Mouse (Mus musculus): ENCODE measurements around the gene Arhgap30. TPM values are rescaled to one million over a fixed set of nuclear protein-coding genes. Genes with fewer than 3 reads are reported as not detected.

The Arhgap30 gene
- polyA plus RNA-seq, 1 experiment from 2014 or later, result 2.9 TPM

- H3K4me3 ChIP-seq (replicated peaks), result peak overlapping the region; percentile 97
- H3K4me1 ChIP-seq, result peaks cover 10% of the 10 kb centered on the region; the same call in 1 of the 2 replicates
- 34% methylated on average over 3 of the region's 3 CpGs for WGBS
- no peak for ATAC-seq (ENCODE audit: insufficient read depth, low FRiP score, low read depth)
- peak overlapping the region; percentile 55 for H3K4me2 ChIP-seq
- H3K9ac ChIP-seq, result peak overlapping the region; percentile 85; the same call in 1 of the 2 replicates
- no peaks in the 10 kb centered on the region for H3K9me3 ChIP-seq
- H3K36me3 ChIP-seq, result peaks cover 20% of the 10 kb centered on the region
- H3K27ac ChIP-seq, result peak overlapping the region; percentile 94
- H3K27me3 ChIP-seq (replicated peaks), result 0 out of 2 replicates have a peak, but pooled peaks cover 5% of the 10 kb centered on the region
Measured at GRCm38 (mm10) chr1:171412446-171412845, 23.7 kb downstream of the Arhgap30 start.

GRCm38 (mm10) chr1:171413608-171414007 lies 24.9 kb downstream of the Arhgap30 start:
- H3K27me3 ChIP-seq (replicated peaks), result no peaks in the 10 kb centered on the region
- 78% methylated on average over 8 of the region's 8 CpGs for WGBS
- H3K9ac ChIP-seq, result no peak overlapping the region
- H3K4me2 ChIP-seq, result no peak overlapping the region
- no peaks in the 10 kb centered on the region for H3K9me3 ChIP-seq
- H3K4me1 ChIP-seq, result peaks cover 10% of the 10 kb centered on the region; the same call in 1 of the 2 replicates
- peaks cover 26% of the 10 kb centered on the region for H3K36me3 ChIP-seq
- no peak overlapping the region for H3K4me3 ChIP-seq (replicated peaks)
- H3K27ac ChIP-seq, result no peak overlapping the region
- no peak for ATAC-seq (ENCODE audit: insufficient read depth, low FRiP score, low read depth)

GRCm38 (mm10) chr1:171418660-171419059 lies 29.9 kb downstream of the Arhgap30 start, which contains the start of gene Tstd1:
TSS of gene Tstd1 (plus strand) at chr1:171418872.
- peak within 1 kb of the TSS; percentile 41; the same call in 1 of the 2 replicates for H3K27ac ChIP-seq
- H3K9ac ChIP-seq, result no peak within 1 kb of the TSS
- H3K4me2 ChIP-seq, result no peak within 1 kb of the TSS
- no peaks in the 10 kb centered on the region for H3K27me3 ChIP-seq (replicated peaks)
- H3K36me3 ChIP-seq, result peaks cover 31% of the 10 kb centered on the region
- H3K9me3 ChIP-seq, result no peaks in the 10 kb centered on the region
- H3K4me1 ChIP-seq, result no peaks in the 10 kb centered on the region; the same call in 1 of the 2 replicates
- ATAC-seq (ENCODE audit: insufficient read depth, low FRiP score, low read depth), result no peak
- WGBS, result 77% methylated on average over 5 of the region's 5 CpGs
- no peak within 1 kb of the TSS for H3K4me3 ChIP-seq (replicated peaks)

- H3K9me3 ChIP-seq, result no peaks in the 10 kb centered on the region
- peak overlapping the region; percentile 41; the same call in 1 of the 2 replicates for H3K27ac ChIP-seq
- no peaks in the 10 kb centered on the region; the same call in 1 of the 2 replicates for H3K4me1 ChIP-seq
- 63% methylated on average over 12 of the region's 12 CpGs for WGBS
- H3K36me3 ChIP-seq, result peaks cover 31% of the 10 kb centered on the region
- ATAC-seq (ENCODE audit: insufficient read depth, low FRiP score, low read depth), result peak; percentile 36; the same call in 1 of the 2 replicates
- no peak overlapping the region for H3K4me2 ChIP-seq
- no peaks in the 10 kb centered on the region for H3K27me3 ChIP-seq (replicated peaks)
- H3K4me3 ChIP-seq (replicated peaks), result no peak overlapping the region
- no peak overlapping the region for H3K9ac ChIP-seq
Measured at GRCm38 (mm10) chr1:171419291-171419882, 30.6 kb downstream of the Arhgap30 start.

GRCm38 (mm10) chr1:171419905-171420304 lies 31.2 kb downstream of the Arhgap30 start:
- no peak overlapping the region for H3K4me3 ChIP-seq (replicated peaks)
- no peak for ATAC-seq (ENCODE audit: insufficient read depth, low FRiP score, low read depth)
- peaks cover 31% of the 10 kb centered on the region for H3K36me3 ChIP-seq
- 84% methylated on average over 5 of the region's 5 CpGs for WGBS
- no peak overlapping the region for H3K4me2 ChIP-seq
- peaks cover under 1% of the 10 kb centered on the region; the same call in 1 of the 2 replicates for H3K4me1 ChIP-seq
- H3K9me3 ChIP-seq, result no peaks in the 10 kb centered on the region
- H3K27me3 ChIP-seq (replicated peaks), result no peaks in the 10 kb centered on the region
- H3K27ac ChIP-seq, result 0 out of 2 replicates have a peak overlapping the region, but pooled peaks have one; percentile 37
- H3K9ac ChIP-seq, result no peak overlapping the region

- no peaks in the 10 kb centered on the region for H3K27me3 ChIP-seq (replicated peaks)
- WGBS, result 76% methylated on average over 8 of the region's 8 CpGs
- no peak for ATAC-seq (ENCODE audit: insufficient read depth, low FRiP score, low read depth)
- H3K9me3 ChIP-seq, result no peaks in the 10 kb centered on the region
- no peak overlapping the region for H3K4me3 ChIP-seq (replicated peaks)
- peaks cover 6% of the 10 kb centered on the region for H3K4me1 ChIP-seq
- H3K36me3 ChIP-seq, result peaks cover 11% of the 10 kb centered on the region; the same call in 1 of the 2 replicates
- no peak overlapping the region for H3K4me2 ChIP-seq
- no peak overlapping the region for H3K9ac ChIP-seq
- peak overlapping the region; percentile 26; the same call in 1 of the 2 replicates for H3K27ac ChIP-seq
Measured at GRCm38 (mm10) chr1:171422504-171423095, 33.8 kb downstream of the Arhgap30 start.

GRCm38 (mm10) chr1:171424638-171425037 lies 35.9 kb downstream of the Arhgap30 start:
- peak; percentile 8; the same call in 1 of the 2 replicates for ATAC-seq (ENCODE audit: insufficient read depth, low FRiP score, low read depth)
- no peaks in the 10 kb centered on the region for H3K36me3 ChIP-seq
- H3K4me3 ChIP-seq (replicated peaks), result no peak overlapping the region
- H3K4me2 ChIP-seq, result no peak overlapping the region
- no peak overlapping the region for H3K9ac ChIP-seq
- no peaks in the 10 kb centered on the region for H3K9me3 ChIP-seq
- peaks cover 6% of the 10 kb centered on the region for H3K4me1 ChIP-seq
- H3K27me3 ChIP-seq (replicated peaks), result no peaks in the 10 kb centered on the region
- 0 out of 2 replicates have a peak overlapping the region, but pooled peaks have one; percentile 44 for H3K27ac ChIP-seq
- WGBS, result 41% methylated on average over 5 of the region's 5 CpGs

GRCm38 (mm10) chr1:171425126-171425525 lies 36.4 kb downstream of the Arhgap30 start:
- H3K9me3 ChIP-seq, result no peaks in the 10 kb centered on the region
- H3K4me2 ChIP-seq, result no peak overlapping the region
- whole genome bisulfite sequencing, result 41% methylated on average over 4 of the region's 4 CpGs
- H3K4me1 ChIP-seq, result peaks cover 6% of the 10 kb centered on the region
- H3K4me3 ChIP-seq (replicated peaks), result no peak overlapping the region
- peak; percentile 13; the same call in 1 of the 2 replicates for ATAC-seq (ENCODE audit: insufficient read depth, low FRiP score, low read depth)
- H3K9ac ChIP-seq, result no peak overlapping the region
- no peaks in the 10 kb centered on the region for H3K27me3 ChIP-seq (replicated peaks)
- peak overlapping the region; percentile 44; the same call in 1 of the 2 replicates for H3K27ac ChIP-seq
- H3K36me3 ChIP-seq, result no peaks in the 10 kb centered on the region

GRCm38 (mm10) chr1:171432158-171432557 lies 43.4 kb downstream of the Arhgap30 start:
- Histone ChIP-seq H3K27ac (no peak overlapping the region), H3K4me2 (no peak overlapping the region), H3K4me3 (replicated peaks) (no peak overlapping the region), H3K9me3 (no peaks in the 10 kb centered on the region), H3K36me3 (no peaks in the 10 kb centered on the region), H3K4me1 (peaks cover 8% of the 10 kb centered on the region; the same call in 1 of the 2 replicates), H3K9ac (no peak overlapping the region), H3K27me3 (replicated peaks) (no peaks in the 10 kb centered on the region)
- WGBS, result 75% methylated on average over 5 of the region's 5 CpGs
- ATAC-seq (ENCODE audit: insufficient read depth, low FRiP score, low read depth), result no peak

- no peaks in the 10 kb centered on the region for H3K36me3 ChIP-seq
- no peaks in the 10 kb centered on the region for H3K9me3 ChIP-seq
- no peaks in the 10 kb centered on the region for H3K27me3 ChIP-seq (replicated peaks)
- no peak for ATAC-seq (ENCODE audit: insufficient read depth, low FRiP score, low read depth)
- H3K9ac ChIP-seq, result no peak overlapping the region
- no peak overlapping the region for H3K4me3 ChIP-seq (replicated peaks)
- peaks cover 19% of the 10 kb centered on the region for H3K4me1 ChIP-seq
- WGBS, result 27% methylated on average over 7 of the region's 7 CpGs
- H3K27ac ChIP-seq, result no peak overlapping the region
- no peak overlapping the region for H3K4me2 ChIP-seq
Measured at GRCm38 (mm10) chr1:171435288-171435814, 46.6 kb downstream of the Arhgap30 start.

GRCm38 (mm10) chr1:171435974-171436373 lies 47.2 kb downstream of the Arhgap30 start:
- Histone ChIP-seq H3K9me3 (no peaks in the 10 kb centered on the region), H3K27ac (no peak overlapping the region), H3K4me3 (replicated peaks) (no peak overlapping the region), H3K4me2 (no peak overlapping the region), H3K9ac (no peak overlapping the region), H3K4me1 (peaks cover 21% of the 10 kb centered on the region), H3K36me3 (no peaks in the 10 kb centered on the region), H3K27me3 (replicated peaks) (no peaks in the 10 kb centered on the region)
- no peak for ATAC-seq (ENCODE audit: insufficient read depth, low FRiP score, low read depth)
- 51% methylated on average over 1 of the region's 1 CpGs for WGBS
